Mouse (Mus musculus) T-helper 1 cell (primary cell): ENCODE measurements around the gene Runx1.

Source experiments
- in situ Hi-C: fragments of 300-600 bp; cut with MboI, MseI; formaldehyde crosslinking; loops from one replicate; pipeline ENCODE4 v1.15.1; 2025; ENCODE audit warnings: high pct_unique_total_duplicates

Gene Runx1

GRCm38 (mm10) chr16:92827663-92828307 lies 1.8 kb upstream of the Runx1 start:
- in situ Hi-C loops: loop anchor here (10.0 kb wide), 1 partner anchor 467 kb away; no protein-coding TSS in a partner anchor

- in situ Hi-C loops: loop anchor here (10.0 kb wide), 1 partner anchor 468 kb away; no protein-coding TSS in a partner anchor
Observed at GRCm38 (mm10) chr16:92826683-92827082, 734 bp upstream of the Runx1 start.

GRCm38 (mm10) chr16:92825204-92825843 lies 625 bp downstream of the Runx1 start:
- in situ Hi-C loops: loop anchor here (10.0 kb wide), 1 partner anchor 469 kb away; no protein-coding TSS in a partner anchor

- in situ Hi-C loops: loop anchor here (10.0 kb wide), 1 partner anchor 470 kb away; no protein-coding TSS in a partner anchor
Observed at GRCm38 (mm10) chr16:92824723-92825203, 1.2 kb downstream of the Runx1 start.

GRCm38 (mm10) chr16:92824003-92824722 lies 1.8 kb downstream of the Runx1 start:
- in situ Hi-C loops: loop anchor here (10.0 kb wide), 1 partner anchor 471 kb away; no protein-coding TSS in a partner anchor

GRCm38 (mm10) chr16:92823381-92823862 lies 2.5 kb downstream of the Runx1 start:
- in situ Hi-C loops: loop anchor here (10.0 kb wide), 1 partner anchor 471 kb away; no protein-coding TSS in a partner anchor

- in situ Hi-C loops: loop anchor here (10.0 kb wide), 1 partner anchor 472 kb away; no protein-coding TSS in a partner anchor
Observed at GRCm38 (mm10) chr16:92822676-92823075, 3.3 kb downstream of the Runx1 start.

GRCm38 (mm10) chr16:92821938-92822629 lies 3.9 kb downstream of the Runx1 start:
- in situ Hi-C loops: loop anchor here (10.0 kb wide), 1 partner anchor 473 kb away; no protein-coding TSS in a partner anchor

GRCm38 (mm10) chr16:92821596-92821937 lies 4.4 kb downstream of the Runx1 start:
- in situ Hi-C loops: loop anchor here (10.0 kb wide), 1 partner anchor 473 kb away; no protein-coding TSS in a partner anchor

- in situ Hi-C loops: loop anchor here (10.0 kb wide), 1 partner anchor 474 kb away; no protein-coding TSS in a partner anchor
Observed at GRCm38 (mm10) chr16:92820451-92820850, 5.5 kb downstream of the Runx1 start.

- in situ Hi-C loops: loop anchor here (5.0 kb wide), 1 partner anchor 121 kb away; no protein-coding TSS in a partner anchor
Observed at GRCm38 (mm10) chr16:92818480-92819269, 7.3 kb downstream of the Runx1 start.

GRCm38 (mm10) chr16:92816092-92816491 lies 9.9 kb downstream of the Runx1 start:
- in situ Hi-C loops: loop anchor here (5.0 kb wide), 1 partner anchor 119 kb away; no protein-coding TSS in a partner anchor

- in situ Hi-C loops: loop anchor here (5.0 kb wide), 1 partner anchor 118 kb away; no protein-coding TSS in a partner anchor
Observed at GRCm38 (mm10) chr16:92815195-92815527, 10.8 kb downstream of the Runx1 start.

GRCm38 (mm10) chr16:92814366-92815194 lies 11.4 kb downstream of the Runx1 start:
- in situ Hi-C loops: loop anchor here (5.0 kb wide), 2 partner anchors 117 to 988 kb away; no protein-coding TSS in a partner anchor

- in situ Hi-C loops: loop anchor here (5.0 kb wide), 1 partner anchor 990 kb away; no protein-coding TSS in a partner anchor
Observed at GRCm38 (mm10) chr16:92812405-92812804, 13.5 kb downstream of the Runx1 start.

- in situ Hi-C loops: loop anchor here (5.0 kb wide), 1 partner anchor 992 kb away; no protein-coding TSS in a partner anchor
Observed at GRCm38 (mm10) chr16:92810568-92811240, 15.2 kb downstream of the Runx1 start.

- in situ Hi-C loops: no loop called here
Observed at GRCm38 (mm10) chr16:92807772-92808171, 18.2 kb downstream of the Runx1 start.

GRCm38 (mm10) chr16:92803076-92803580 lies 22.8 kb downstream of the Runx1 start:
- in situ Hi-C loops: no loop called here
